Mouse (Mus musculus) NIH3T3 (cell line): ENCODE data around the gene Usp15.

ENCODE experiments used
- DNase-seq: peaks from one replicate; pipeline ENCODE4 v3.0.0-alpha.2; 2012; ENCODE audit warnings: low read depth

The Usp15 gene

DNA sequence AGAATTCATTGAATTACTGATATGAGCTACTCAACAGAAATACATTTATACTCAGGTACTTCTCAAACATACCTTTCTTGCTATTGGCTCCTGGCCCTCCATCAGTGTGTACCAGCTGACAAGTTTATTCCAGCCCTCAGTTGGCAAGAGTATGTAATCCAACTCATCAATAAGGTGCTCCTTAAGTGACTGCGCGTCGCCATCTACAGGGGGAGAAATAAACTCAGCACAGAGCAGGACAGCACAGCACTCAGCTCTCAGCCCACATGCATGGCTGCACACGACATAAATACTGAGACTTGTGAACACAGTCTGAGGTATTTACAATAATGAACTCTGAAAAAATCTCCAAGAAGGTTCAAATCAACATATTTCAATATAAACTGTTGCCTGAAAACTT is 21.0 kb downstream of the Usp15 start:
- DNase-seq = peak; percentile 50

DNA sequence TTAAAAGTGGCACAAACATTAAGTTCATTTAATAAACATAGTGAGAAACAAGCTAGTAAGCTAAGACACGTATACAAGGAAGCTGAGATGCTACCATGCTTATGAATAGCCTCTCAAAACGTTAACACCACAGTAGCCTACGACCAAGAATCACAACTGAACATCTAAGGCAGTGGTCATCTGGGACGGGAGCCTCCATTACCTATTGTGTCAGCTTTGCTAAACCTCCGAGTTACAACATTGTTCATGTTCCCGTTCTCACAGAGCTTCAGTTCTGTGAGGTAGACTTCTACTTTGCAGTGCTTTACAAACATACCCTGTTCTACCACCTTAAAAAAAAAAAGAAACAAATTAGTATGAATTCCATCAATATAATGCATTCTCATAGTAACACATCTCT is 25.9 kb downstream of the Usp15 start:
- DNase-seq = no peak

DNA sequence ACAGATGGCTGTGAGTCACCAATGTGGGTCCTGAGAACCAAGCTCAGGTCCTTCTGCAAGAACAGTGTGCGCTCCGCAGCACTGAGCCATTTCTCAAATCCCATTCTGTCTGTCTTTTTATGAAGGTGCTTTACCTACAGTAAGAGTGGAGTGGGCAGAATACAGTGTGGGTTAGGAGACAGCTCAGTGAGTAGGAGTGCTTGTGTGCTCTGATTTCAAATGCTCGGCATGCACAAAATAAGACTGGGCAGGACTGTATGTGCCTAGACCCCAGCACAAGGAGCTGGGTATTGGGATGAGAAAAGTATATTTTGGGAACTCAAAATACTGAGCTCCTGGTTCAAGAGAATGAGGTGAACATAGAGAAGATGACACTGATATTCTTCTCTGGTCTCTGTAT is 31.3 kb downstream of the Usp15 start:
- DNase-seq = no peak

DNA sequence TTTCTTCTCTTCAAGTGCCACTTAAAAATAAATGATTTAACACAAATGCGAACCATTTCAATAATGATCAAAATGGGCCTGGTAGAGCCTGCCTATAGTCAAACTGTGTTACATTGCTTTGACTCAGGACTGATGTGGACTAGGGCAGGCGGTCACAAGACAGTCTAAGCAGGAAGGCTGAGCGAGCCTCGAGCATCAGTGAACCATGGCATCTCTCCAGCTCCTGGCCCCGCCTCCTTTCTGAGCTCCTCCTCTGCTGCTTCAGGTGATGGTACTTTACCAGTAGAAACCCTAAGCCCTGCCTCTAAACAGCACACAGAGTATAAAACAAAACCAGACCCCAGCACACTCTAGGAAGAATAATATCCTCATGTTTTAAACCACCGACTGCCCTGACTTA is 36.3 kb downstream of the Usp15 start:
- no peak for DNase-seq

DNA sequence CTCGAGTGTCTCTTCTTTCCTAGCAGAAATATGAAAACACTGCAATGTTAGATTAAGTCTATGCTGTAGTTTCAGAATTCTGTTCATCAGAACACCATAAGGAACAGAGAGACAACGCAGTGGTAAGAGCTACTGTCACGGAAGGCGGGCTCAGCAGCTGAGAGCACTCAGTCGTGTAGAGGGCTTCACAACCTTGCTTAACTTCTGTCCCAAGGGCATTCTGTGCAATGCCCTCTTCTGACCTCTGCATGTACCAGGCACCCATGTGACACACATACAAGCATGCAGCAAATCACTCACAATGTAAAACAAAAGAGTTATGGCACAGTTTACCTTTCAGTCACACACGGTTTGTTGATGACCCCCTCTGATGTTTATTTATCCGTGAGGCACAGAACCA is 37.5 kb downstream of the Usp15 start:
- DNase-seq = no peak

DNA sequence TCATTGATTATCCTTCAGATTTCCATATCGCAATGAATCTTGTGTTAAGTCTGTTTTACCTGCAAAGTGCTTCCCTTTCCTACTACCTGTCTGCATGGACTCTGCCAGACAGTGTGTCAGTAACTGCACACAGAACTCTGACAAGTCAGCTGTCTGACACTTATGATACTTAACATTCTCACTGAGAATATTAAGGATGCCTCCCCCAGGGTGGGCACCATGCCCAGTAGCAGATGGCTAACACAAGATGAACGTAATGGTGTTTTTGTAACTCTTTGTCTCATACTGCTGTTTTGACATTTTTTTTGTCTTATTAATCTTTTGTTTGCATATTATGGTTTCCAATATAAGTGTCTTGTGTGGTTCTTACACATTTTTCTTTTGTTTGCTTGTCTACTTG is 40.4 kb downstream of the Usp15 start:
- DNase-seq = peak; percentile 17

DNA sequence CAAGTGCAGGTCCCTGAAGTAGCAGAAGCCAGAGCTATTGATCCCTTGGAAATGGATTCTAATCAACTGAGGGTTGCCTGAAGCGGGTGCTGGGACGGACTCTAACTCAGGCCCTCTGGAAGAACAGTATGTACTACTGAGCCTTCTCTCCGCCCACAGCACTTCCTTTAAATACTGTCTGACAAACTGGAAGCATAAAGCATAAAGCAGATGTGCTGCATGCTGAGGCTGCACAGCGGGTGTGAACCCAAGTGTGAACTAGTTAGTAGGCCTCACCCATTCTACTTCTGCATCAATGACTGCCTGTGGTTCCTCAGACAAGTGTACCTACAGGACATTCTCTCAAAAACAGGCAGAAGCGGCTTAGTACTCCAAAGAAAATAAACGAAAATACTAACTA is 41.0 kb downstream of the Usp15 start:
- no peak for DNase-seq

DNA sequence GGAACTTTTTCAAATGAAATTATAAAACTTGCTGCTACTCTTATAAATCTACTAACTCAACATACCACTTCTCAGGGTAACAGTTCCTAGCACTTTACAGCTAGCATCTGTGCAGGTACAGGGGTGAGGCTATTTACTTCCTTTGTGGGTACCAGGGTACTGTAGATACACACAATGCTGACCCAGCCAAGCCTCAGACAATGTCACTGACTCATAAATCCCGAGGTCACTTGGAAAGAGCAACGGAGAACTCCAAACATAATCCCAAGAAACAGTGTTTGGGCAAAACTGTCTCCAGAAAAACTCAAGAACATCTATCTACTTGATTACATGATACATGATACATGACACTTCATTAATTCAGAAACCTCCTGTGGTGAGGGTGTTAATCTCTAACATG is 43.5 kb downstream of the Usp15 start:
- DNase-seq = no peak

DNA sequence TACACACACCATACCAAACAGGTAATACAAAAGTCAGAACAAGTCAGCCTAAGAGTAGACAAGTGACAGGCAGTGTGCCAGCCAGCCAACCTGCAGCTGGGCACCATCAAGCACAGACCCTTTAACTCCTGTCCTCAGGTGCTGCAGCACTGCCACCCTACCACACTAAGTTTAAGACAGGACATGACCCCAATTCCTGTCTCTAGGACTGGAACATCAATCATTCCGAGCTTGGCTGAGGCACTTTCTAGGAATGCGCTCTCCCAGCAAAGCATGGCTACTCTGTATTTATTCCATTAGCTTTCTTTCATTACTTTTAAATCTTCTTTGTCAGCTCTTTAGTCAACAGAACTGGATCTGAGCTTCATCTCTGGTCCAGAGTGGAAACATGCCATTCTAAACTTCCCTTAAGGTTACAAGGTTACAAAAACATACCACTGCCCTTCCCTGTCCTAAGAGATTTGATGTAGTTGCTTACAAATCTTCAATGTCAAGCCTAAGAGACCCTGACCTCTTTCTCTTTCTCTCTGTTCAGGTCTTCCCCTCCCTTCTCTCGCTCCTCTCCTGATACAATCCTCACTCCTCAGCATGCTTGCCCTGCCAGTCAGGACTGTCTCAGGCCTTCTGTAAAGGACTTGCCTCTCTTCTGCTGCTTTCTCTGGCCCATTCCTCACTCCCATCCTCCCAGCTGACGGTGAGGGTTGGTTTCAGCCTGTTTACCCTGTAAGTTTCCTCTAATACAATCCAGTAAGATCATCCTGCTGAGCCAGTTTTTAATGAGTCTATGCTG is 48.6 kb downstream of the Usp15 start:
- peak; percentile 19 for DNase-seq

DNA sequence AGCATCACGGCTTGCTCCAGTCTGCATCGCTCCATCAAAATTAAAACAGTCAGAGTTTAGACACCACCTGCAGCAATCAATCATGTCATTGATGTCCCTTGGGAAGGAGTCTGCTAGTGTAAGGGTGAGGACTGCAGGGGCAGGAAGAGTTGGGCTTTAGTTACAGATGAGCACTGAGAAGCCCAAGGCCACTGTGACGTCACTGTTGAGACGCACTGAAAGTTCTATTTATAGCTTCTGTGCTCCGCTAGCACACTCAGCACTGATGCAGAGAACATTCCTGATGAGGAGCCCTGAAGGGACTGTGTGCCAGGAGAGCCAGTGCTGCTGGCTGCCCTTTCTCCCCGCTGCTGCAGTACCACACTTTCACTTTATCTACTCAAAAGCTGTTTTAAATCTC is 49.6 kb downstream of the Usp15 start:
- peak; percentile 48 for DNase-seq

DNA sequence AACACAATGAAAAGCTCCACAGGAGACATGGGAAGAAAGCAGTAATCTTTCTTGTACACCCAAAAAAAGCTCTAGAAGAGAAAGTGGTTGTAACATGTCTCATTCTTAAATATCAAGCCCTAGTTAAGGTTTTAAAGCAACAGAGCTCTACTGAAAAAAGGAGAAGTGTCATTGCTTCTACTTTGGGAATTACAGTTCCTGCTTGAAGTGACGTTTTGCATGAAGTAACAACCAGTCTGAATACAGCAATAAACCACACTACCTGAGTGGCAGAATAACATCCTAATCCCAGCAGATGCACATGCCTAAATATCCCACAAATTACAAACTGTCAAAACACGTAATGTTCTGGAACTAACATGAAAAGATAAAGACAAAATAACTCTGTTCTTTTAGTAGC is 50.4 kb downstream of the Usp15 start:
- DNase-seq = no peak

DNA sequence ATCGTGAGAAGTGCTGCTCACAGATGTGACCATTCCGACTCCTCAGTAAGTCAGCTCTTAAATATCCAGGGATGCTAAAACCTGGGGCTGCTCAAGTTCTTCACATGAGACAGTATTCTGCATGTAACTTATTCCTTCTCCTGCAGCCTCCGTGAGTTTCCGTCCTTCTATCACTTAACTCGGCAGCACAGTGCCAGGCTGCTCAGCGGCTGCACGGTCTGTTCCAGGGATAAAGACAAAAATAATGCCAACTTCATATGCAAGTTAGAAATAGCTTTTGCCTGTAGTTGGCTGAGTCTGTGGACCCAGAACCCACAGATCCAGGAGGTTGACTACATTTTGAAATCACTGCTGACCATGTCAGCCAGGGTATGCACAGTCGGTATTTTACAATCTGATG is 52.5 kb downstream of the Usp15 start:
- no peak for DNase-seq

DNA sequence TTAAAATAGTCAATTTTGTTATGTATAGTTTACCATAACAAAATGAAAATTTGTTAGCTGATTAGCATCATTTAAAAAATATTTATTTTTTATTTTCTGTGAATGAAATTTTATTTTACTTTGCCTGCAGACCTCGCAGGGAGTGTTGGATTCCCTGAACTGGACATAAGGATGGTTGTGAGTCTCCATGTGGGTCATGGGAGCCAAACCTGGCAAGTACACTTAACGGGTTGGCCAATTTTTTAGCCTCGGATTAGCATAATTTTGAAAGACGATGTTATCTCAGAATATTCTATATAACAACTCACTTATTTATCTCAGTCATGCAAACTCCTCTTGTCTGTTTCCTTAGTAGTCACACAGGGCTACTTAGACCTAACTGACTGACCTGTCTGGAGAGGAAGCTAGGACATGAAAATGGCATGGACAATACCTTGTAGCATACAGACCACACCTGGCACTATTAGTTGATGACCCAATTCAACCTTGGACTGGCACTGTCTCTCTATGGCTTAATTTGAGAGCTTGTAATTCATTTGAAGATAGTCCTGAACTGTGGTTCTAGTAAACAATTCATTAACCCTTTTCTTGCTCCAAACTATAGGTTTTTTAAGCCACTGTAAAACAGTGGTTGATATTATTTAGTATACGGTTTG is 54.3 kb downstream of the Usp15 start:
- no peak for DNase-seq

DNA sequence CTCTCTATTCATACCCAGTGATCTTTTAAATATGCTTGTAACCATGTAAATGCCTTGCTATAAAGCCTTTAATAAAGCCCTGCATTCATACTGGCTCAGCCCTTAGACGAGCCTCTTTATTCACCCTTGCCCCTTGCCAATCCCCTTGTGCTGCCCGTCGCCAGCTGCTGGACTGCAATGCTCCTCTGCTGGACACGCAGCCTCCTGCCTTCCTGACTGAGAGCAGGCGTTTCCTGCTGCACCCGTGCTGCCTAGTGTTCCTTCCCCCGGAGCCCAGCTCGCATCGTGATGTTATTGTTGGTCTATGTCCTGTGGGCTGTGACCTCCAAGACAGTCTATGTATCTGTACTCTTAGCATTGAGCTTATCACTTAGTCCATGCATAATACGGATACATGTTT is 61.0 kb downstream of the Usp15 start:
- no peak for DNase-seq

DNA sequence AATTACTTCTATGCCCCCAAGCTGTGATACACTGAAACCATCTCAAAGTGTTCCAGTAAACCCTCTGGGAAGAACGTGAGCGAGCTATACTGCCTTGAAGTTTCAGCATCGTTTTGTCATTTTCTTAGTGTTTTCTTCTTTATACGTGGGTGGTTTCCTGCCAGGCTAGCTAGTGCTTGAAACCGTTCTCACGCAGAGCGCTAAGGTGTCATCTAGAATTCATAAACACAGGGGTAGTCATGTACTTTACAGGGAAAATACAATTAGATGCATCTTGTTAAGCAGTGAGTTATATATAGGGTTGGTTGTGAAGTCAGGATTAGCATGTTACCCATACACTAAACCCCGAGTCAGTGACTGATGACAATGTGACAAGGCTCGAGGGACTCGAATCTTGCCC is 65.3 kb downstream of the Usp15 start:
- no peak for DNase-seq

DNA sequence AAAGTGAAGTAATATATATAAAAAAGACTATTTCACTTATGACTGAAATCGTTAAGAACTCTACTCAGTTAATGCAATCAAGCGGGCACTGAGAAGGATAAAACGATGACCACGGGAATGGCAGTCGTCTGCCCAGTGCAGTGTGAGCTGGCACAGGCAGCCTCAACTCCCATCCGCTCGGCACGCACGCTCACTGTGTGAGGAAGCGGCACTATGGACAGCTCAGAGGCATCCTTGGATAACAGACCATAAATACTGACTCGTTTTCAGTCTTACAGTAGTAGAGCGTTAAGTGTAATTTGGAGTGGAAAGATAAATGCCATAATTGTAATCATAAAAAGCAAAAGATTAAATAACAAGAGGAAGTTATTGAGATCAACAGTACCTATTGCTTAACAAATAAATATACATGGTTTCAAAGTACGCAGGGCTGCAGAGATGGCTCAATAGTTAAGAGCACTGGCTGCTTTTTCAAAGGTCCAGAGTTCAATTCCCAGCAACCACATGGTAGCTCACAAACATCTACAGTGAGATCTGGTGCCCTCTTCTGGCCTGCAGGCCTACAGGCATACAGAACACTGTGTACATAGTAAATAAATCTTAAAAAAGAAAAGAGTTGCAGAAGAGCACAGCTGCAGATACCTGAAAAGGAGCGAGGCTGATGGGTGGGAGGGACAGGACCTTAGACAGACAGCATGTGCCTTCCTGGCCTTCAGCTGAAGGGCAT is 76.0 kb downstream of the Usp15 start:
- peak; percentile 32 for DNase-seq

DNA sequence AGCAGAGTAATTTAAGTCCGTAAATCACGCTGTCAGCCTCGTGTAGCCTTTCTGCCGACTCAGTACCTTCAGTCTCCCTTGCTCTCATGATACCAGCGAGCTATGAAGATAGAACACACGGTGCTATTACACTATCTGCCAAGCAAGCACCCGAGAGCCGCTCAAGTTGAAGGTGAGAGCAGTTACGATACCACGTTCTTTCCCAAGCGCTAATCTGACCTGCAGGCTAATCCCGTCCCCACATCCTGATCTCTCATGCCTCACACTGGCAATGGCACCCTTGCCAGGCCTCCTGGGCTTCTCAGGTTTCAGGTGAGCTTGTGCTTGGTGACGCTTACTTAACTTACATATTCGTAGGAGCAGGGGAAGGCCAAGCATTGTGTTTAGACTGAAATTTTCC is 79.9 kb downstream of the Usp15 start:
- no peak for DNase-seq

DNA sequence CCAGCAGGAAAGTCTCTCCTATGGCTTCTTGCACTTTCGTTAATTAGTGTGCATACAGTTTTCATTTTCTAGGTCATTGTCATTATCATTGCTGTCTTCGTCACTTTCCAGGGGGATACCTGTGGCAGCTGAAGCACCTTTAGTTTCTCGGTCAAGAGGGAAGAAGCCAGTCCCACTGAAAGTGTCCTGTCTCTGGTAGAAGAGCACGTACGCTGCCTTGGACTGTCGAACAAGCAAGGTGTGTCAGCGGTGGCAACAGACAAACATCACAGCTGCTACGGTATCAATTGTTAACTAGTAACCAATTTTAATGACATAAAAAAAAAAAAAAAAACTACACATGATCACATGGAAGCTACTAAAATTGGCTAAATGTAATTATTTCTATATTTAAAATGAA is 83.3 kb downstream of the Usp15 start:
- no peak for DNase-seq

DNA sequence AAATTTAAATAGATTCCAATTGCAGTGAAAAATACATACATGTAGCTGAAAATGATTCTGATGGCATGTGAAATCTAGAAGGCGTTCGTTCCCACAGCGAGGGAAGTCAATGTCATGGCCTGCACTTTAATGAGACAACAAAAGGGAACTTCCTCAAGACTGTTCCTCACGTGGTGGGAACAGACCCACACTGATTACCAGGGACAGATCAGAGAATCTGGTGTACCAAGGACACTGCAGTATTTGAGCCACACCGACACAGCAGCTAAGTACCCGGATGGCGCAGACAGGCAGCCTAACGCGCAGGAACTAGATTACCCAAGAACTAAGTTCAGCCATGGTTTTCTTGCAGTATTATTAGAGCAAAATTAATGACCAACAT is 84.0 kb downstream of the Usp15 start:
- DNase-seq = no peak

DNA sequence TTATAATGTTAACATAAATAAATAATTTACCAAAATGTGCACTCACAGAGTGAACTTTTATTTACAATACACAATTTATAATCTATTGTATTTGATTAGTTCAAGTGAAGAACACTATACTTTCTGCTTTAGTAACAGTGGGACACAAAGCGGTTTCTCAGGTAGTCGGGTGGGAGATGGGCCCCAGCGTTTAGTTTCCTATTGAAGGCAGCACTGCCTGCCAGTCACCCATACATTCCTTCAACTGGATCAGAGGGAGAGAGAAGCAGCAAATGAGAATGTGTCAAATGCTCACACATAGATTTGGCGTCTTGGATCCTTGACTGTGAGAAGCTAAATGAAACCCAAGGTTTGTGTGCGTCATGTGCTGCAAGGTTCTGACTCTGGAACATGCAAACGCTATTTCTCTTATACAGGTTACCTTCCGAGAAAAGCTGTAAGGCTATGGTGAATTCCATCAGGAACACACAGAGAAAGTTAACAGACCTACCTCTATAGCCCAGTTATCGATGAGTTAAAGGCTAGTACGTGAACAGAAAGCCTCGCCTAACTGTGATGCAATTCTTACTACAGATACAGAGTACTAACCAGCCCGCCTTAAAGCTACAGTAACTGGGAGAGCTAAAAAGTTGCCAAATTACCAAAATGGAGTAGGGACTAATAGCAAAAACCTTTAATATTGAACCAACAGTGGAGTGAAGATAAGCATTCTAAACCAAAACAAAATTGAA is 84.6 kb downstream of the Usp15 start:
- DNase-seq = no peak

DNA sequence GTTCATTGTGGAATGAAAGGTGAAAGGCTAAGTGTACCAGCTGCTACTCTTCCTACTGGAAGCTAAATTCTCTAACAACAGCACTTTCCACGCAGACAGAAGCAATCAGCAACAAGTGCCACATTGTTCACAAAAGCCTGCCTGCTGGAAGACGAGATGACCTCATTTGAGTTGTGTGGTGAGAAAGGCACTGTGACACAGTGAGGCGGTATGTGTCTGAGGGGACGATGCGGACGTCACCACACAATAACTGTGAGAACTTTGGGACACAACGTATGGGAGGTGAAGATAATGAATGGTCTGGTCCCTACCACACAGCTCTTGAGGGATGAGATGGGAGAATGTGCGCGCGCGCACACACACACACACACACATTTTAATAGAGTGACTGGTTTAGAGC is 86.2 kb downstream of the Usp15 start:
- no peak for DNase-seq

DNA sequence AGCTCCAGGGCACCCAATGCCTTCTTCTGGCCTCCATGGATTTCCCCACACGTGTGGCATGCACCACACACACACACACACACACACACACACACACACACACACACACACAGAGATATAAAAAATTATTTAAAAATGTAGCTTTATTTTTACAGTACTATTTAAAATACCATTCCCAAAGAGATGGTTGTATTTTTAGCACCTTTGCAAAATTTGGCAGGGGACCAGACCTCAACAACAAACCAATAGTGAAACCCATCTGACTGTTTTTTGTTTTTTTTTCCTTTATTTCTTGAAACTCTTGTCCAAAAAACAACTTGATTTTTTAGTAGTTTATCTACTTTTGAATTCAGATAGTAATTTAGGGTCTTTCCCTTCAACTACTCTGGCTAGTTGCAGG is 88.3 kb downstream of the Usp15 start:
- no peak for DNase-seq

DNA sequence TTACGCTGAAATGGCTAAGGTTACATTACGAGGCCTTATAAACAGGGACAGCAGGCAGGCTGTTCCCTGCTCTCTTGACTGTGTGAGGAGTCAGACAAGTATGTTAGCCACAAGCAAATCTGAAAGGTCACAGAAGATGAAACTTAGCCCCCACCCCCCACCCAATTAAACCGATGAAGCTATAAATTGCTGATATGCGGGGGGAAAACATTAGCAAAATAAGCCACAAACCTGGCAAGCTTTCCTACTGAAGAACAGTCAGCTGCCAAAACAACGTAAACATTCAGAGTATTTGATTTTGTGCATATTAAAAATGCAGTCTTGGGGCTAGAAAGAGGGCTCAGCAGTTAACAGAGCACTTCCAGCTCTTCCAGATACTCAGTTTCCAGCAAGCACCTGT is 88.7 kb downstream of the Usp15 start:
- DNase-seq = no peak
